Mouse (Mus musculus): ENCODE results near the gene Rps16. TPM values are rescaled to one million over a fixed set of nuclear protein-coding genes. Genes with fewer than 3 reads are reported as not detected.

The Rps16 gene
- total and polyA plus RNA-seq, 2 experiments from 2014 or later, result 154 to 575 TPM

DNA sequence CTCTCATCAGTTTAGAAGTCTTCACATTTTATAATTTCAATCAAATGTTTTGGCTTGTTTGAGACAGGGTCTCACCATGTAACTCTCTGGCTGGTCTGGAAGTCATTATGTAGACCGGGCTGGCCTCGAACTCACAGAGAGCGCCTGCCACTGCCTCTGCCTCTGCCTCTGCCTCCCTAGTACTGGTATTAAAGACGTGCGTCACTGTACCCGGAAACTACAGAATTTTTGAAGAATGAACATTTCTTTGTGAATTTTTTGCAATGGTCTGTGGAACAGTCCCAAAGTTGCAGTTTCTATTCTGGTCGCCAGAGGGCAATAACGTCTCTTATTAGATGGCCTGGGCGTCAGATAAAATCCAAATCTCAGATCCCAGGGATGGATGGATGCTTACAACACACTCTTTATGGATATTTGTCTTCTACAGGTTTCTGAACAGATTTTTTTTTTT, 22.7 kb downstream of the Rps16 start:
- H3K4me1 ChIP-seq (ENCODE audit: insufficient read depth, low read length), result peaks cover 16% of the 10 kb centered on the region
- TF ChIP-seq CTCF (IDR thresholded peaks at IDR 0.05; ENCODE audit: low read depth), result peak; percentile 78
- no peaks in the 10 kb centered on the region for H3K27me3 ChIP-seq (ENCODE audit: insufficient read depth, low read length)
- H3K36me3 ChIP-seq (ENCODE audit: insufficient read depth, low read length), result no peaks in the 10 kb centered on the region
- H3K9me3 ChIP-seq (ENCODE audit: low read length), result no peaks in the 10 kb centered on the region
- peak overlapping the region; percentile 48 for H3K4me3 ChIP-seq (ENCODE audit: low read length)
- DNase-seq (ENCODE audit: low spot score) (peak; percentile 94), ATAC-seq (peak; percentile 36)
- peak overlapping the region; percentile 13; the same call in 1 of the 2 replicates for H3K9ac ChIP-seq (replicated peaks; ENCODE audit: low read length)
- peak overlapping the region; percentile 65 for H3K27ac ChIP-seq
- under 1% methylated on average over 9 of the region's 9 CpGs for WGBS
- H3K4me2 ChIP-seq (ENCODE audit: low read depth, low read length), result peak overlapping the region; percentile 99

DNA sequence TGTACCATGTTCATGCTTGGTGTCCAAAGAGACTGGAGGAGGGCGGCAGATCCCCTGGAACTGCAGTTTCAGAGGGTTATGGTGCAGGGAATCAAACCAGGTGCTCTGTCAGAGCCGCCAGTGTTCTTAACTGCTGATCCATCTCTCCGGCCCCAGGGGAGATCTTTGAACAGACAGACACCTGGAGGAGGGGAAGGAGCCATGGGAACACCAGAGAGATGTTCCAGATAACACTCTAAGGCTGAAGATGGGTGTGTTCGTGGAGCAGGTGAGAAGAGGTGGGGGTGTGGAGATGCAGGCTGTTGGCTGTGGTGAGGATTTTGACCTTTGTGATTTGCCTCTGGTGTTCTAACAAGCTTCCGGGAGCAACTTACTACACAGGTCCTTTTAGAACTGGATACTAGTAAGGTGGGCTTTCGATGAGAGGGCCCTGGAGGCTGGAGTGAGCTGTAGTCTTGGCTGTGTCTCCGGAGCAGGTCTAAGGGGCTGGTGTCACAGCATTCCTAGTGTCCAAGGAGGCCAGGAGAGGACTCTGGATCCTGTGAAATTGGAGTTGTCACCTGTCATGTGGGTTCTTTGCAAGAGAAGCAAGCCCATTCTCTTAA, 23.5 kb downstream of the Rps16 start:
- no peak for ATAC-seq
- H3K27me3 ChIP-seq (ENCODE audit: insufficient read depth, low read length), result no peaks in the 10 kb centered on the region
- no peak overlapping the region for H3K27ac ChIP-seq
- no peak overlapping the region for H3K9ac ChIP-seq (replicated peaks; ENCODE audit: low read length)
- no peaks in the 10 kb centered on the region for H3K36me3 ChIP-seq (ENCODE audit: insufficient read depth, low read length)
- no peak for DNase-seq (ENCODE audit: low spot score)
- H3K4me1 ChIP-seq (ENCODE audit: insufficient read depth, low read length), result peaks cover 19% of the 10 kb centered on the region
- H3K4me2 ChIP-seq (ENCODE audit: low read depth, low read length), result no peak overlapping the region
- TF ChIP-seq CTCF (IDR thresholded peaks at IDR 0.05; ENCODE audit: low read depth), result no peak
- WGBS, result 88% methylated on average over 7 of the region's 7 CpGs
- no peaks in the 10 kb centered on the region for H3K9me3 ChIP-seq (ENCODE audit: low read length)
- H3K4me3 ChIP-seq (ENCODE audit: low read length), result no peak overlapping the region

GRCm38 (mm10) chr7:28374647-28375046, 24.2 kb downstream of the Rps16 start:
- 71% methylated on average over 10 of the region's 10 CpGs for WGBS
- Histone ChIP-seq H3K4me1 (ENCODE audit: insufficient read depth, low read length) (peaks cover 19% of the 10 kb centered on the region), H3K36me3 (ENCODE audit: insufficient read depth, low read length) (no peaks in the 10 kb centered on the region), H3K9ac (replicated peaks; ENCODE audit: low read length) (no peak overlapping the region), H3K27ac (0 out of 2 replicates have a peak overlapping the region, but pooled peaks have one; percentile 81), H3K4me3 (ENCODE audit: low read length) (no peak overlapping the region), H3K27me3 (ENCODE audit: insufficient read depth, low read length) (no peaks in the 10 kb centered on the region), H3K4me2 (ENCODE audit: low read depth, low read length) (no peak overlapping the region), H3K9me3 (ENCODE audit: low read length) (no peaks in the 10 kb centered on the region)
- no peak for ATAC-seq
- TF ChIP-seq CTCF (IDR thresholded peaks at IDR 0.05; ENCODE audit: low read depth), result no peak
- DNase-seq (ENCODE audit: low spot score), result no peak

GRCm38 (mm10) chr7:28375176-28375921, 24.9 kb downstream of the Rps16 start:
- no peak for TF ChIP-seq CTCF (IDR thresholded peaks at IDR 0.05; ENCODE audit: low read depth)
- H3K4me2 ChIP-seq (ENCODE audit: low read depth, low read length), result peak overlapping the region; percentile 66
- peak; percentile 88 for DNase-seq (ENCODE audit: low spot score)
- H3K27ac ChIP-seq, result peak overlapping the region; percentile 81
- no peaks in the 10 kb centered on the region for H3K27me3 ChIP-seq (ENCODE audit: insufficient read depth, low read length)
- WGBS, result 2% methylated on average over 35 of the region's 36 CpGs
- H3K4me1 ChIP-seq (ENCODE audit: insufficient read depth, low read length), result peaks cover 19% of the 10 kb centered on the region
- peak overlapping the region; percentile 43 for H3K9ac ChIP-seq (replicated peaks; ENCODE audit: low read length)
- no peaks in the 10 kb centered on the region for H3K9me3 ChIP-seq (ENCODE audit: low read length)
- no peaks in the 10 kb centered on the region for H3K36me3 ChIP-seq (ENCODE audit: insufficient read depth, low read length)
- ATAC-seq, result peak; percentile 60
- H3K4me3 ChIP-seq (ENCODE audit: low read length), result peak overlapping the region; percentile 39

DNA sequence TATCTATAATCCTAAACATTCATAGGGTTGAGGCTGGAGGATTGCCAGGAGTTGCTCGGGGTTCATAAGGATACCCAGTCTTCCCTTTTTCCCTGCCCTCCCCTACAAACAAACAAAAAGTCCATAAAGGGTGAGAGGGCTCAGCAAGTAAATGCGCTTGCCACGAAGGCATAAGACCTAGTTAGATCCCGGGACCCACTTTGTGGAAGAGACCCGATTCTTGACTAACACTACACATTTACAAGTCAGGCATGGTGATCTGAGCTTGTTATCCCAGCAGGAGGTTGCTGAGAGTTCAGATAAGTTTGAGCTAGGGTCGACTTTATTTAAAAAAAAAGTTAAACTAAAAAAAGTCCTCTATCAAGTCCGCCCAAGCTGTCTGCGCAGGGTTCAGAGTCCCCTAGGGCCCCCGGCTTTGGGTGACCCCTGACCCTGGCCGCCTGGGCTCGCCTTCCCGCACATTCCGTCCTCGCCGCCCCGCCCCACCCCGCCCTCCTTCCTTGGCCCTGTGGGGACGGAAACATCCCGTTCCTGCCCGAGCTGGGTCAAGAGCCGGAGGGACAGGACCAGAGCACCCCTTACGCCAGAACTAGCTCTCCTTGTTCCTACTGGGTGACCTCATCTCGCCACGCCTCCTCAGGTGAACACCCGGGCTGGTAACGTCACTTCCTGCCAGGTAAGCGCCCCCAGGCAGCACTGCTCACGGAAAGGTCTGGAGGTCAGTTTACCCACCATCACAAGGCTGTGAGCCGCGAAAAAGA, 25.7 kb downstream of the Rps16 start:
- H3K4me1 ChIP-seq (ENCODE audit: insufficient read depth, low read length), result peaks cover 12% of the 10 kb centered on the region
- ATAC-seq (no peak), DNase-seq (ENCODE audit: low spot score) (peak; percentile 66)
- WGBS, result 7% methylated on average over 30 of the region's 30 CpGs
- no peaks in the 10 kb centered on the region for H3K36me3 ChIP-seq (ENCODE audit: insufficient read depth, low read length)
- peak overlapping the region; percentile 66 for H3K4me2 ChIP-seq (ENCODE audit: low read depth, low read length)
- no peaks in the 10 kb centered on the region for H3K27me3 ChIP-seq (ENCODE audit: insufficient read depth, low read length)
- no peaks in the 10 kb centered on the region for H3K9me3 ChIP-seq (ENCODE audit: low read length)
- H3K9ac ChIP-seq (replicated peaks; ENCODE audit: low read length), result peak overlapping the region; percentile 43
- peak overlapping the region; percentile 81 for H3K27ac ChIP-seq
- no peak for TF ChIP-seq CTCF (IDR thresholded peaks at IDR 0.05; ENCODE audit: low read depth)
- H3K4me3 ChIP-seq (ENCODE audit: low read length), result peak overlapping the region; percentile 39

GRCm38 (mm10) chr7:28377190-28378065, 27.0 kb downstream of the Rps16 start:
- Histone ChIP-seq H3K27me3 (ENCODE audit: insufficient read depth, low read length) (no peaks in the 10 kb centered on the region), H3K4me1 (ENCODE audit: insufficient read depth, low read length) (peaks cover 12% of the 10 kb centered on the region), H3K9ac (replicated peaks; ENCODE audit: low read length) (peak overlapping the region; percentile 70; the same call in 1 of the 2 replicates), H3K4me2 (ENCODE audit: low read depth, low read length) (peak overlapping the region; percentile 78), H3K4me3 (ENCODE audit: low read length) (peak overlapping the region; percentile 55), H3K36me3 (ENCODE audit: insufficient read depth, low read length) (no peaks in the 10 kb centered on the region), H3K9me3 (ENCODE audit: low read length) (no peaks in the 10 kb centered on the region), H3K27ac (peak overlapping the region; percentile 78; the same call in 1 of the 2 replicates)
- ATAC-seq, result no peak
- no peak for DNase-seq (ENCODE audit: low spot score)
- 69% methylated on average over 18 of the region's 18 CpGs for WGBS
- TF ChIP-seq CTCF (IDR thresholded peaks at IDR 0.05; ENCODE audit: low read depth), result no peak

Data from hindbrain, postnatal 0 days (tissue).